23 mouse cellular contexts compared by ENCODE assay signal in genomic region chr6:31591676-31592075, GRCm38 (mm10). TPM values are rescaled to one million over a fixed set of nuclear protein-coding genes. Genes with fewer than 3 reads are reported as not detected.
DNase-seq lines count a peak whose midpoint lies in the region; ATAC-seq and TF ChIP-seq lines count a peak whose summit lies in the region.
"Had no signal": no experiment of that assay in that cellular context is flagged by ENCODE, and none has a peak within 500 bp of the region (broad histone marks: within the 10 kb centered on the region; RNA-seq: fewer than 3 reads in every experiment).

No protein-coding gene starts in this region.

- ATAC-seq in midbrain, postnatal 0 days (ENCODE audit: low FRiP score): no peak
- no peak for ATAC-seq in liver, embryonic 15.5 days (ENCODE audit: insufficient read depth)
- ATAC-seq: CD4-positive, CD25-positive, alpha-beta regulatory T cell, adult 4 months; forebrain, embryonic 16.5 days had no signal

- no peaks in the 10 kb centered on the region; the same call in 1 of the 2 replicates for H3K36me3 ChIP-seq in heart, adult 2 months (ENCODE audit: control insufficient read depth, insufficient read depth, low read length)
- no peaks in the 10 kb centered on the region for H3K36me3 ChIP-seq in midbrain, embryonic 10.5 days
- no peaks in the 10 kb centered on the region for H3K36me3 ChIP-seq in midbrain, postnatal 0 days (ENCODE audit: insufficient read depth, low read length)
- H3K36me3 ChIP-seq in liver, embryonic 15.5 days (replicated peaks): no peaks in the 10 kb centered on the region
- H3K36me3 ChIP-seq: embryonic facial prominence, embryonic 15.5 days; hindbrain, embryonic 15.5 days; limb, embryonic 10.5 days; neural tube, embryonic 12.5 days had no signal

- H3K27me3 ChIP-seq in heart, adult 2 months (ENCODE audit: control insufficient read depth, insufficient read depth, low read length): no peaks in the 10 kb centered on the region
- no peaks in the 10 kb centered on the region for H3K27me3 ChIP-seq in midbrain, embryonic 10.5 days (ENCODE audit: low read depth, poor library complexity, severe bottlenecking)
- no peaks in the 10 kb centered on the region for H3K27me3 ChIP-seq in midbrain, postnatal 0 days (ENCODE audit: insufficient read depth, low read length)
- H3K27me3 ChIP-seq in liver, embryonic 15.5 days: no peaks in the 10 kb centered on the region
- H3K27me3 ChIP-seq: embryonic facial prominence, embryonic 15.5 days; hindbrain, embryonic 15.5 days; megakaryocyte, embryonic 14.5 days; neural tube, embryonic 12.5 days had no signal

- intact Hi-C loops in heart, adult 2 months (cut with DNase I): loop anchor here (2.0 to 5.0 kb wide), 3 partner anchors 25 to 51 kb away; no protein-coding TSS in a partner anchor
- intact Hi-C loops in heart, postnatal 14 days (cut with DNase I): no loop called here

- no peaks in the 10 kb centered on the region for H3K79me2 ChIP-seq in heart, adult 2 months (replicated peaks; ENCODE audit: control insufficient read depth, insufficient read depth, low read length)

- peaks cover 23% of the 10 kb centered on the region for H3K4me1 ChIP-seq in heart, adult 2 months (ENCODE audit: control insufficient read depth, insufficient read depth, low read length)
- peaks cover 28% of the 10 kb centered on the region for H3K4me1 ChIP-seq in midbrain, embryonic 10.5 days
- peaks cover 5% of the 10 kb centered on the region for H3K4me1 ChIP-seq in midbrain, postnatal 0 days (ENCODE audit: insufficient read depth, low read length)
- H3K4me1 ChIP-seq in liver, embryonic 15.5 days (replicated peaks): peaks cover 75% of the 10 kb centered on the region

- no peak for TF ChIP-seq CTCF in heart, adult 2 months (IDR thresholded peaks at IDR 0.05)
- no peak for TF ChIP-seq CTCF in midbrain, postnatal 0 days (IDR thresholded peaks at IDR 0.05)

- TF ChIP-seq POLR2A in heart, adult 2 months (IDR thresholded peaks at IDR 0.05; ENCODE audit: insufficient read depth, low read depth, low read length): no peak

- peak overlapping the region; percentile 84 for H3K27ac ChIP-seq in heart, adult 2 months
- peak overlapping the region; percentile 38; the same call in 1 of the 2 replicates for H3K27ac ChIP-seq in midbrain, embryonic 10.5 days (replicated peaks)
- H3K27ac ChIP-seq in midbrain, postnatal 0 days (ENCODE audit: low read depth, low read length): no peak overlapping the region
- H3K27ac ChIP-seq in liver, embryonic 15.5 days (replicated peaks): peak overlapping the region; percentile 84
- H3K27ac ChIP-seq: embryonic facial prominence, embryonic 15.5 days; hindbrain, embryonic 15.5 days; limb, embryonic 10.5 days; neural tube, embryonic 12.5 days had no signal

- 82% methylated on average over 3 of the region's 3 CpGs for WGBS in heart, adult 2 months
- WGBS in midbrain, embryonic 10.5 days: 81% methylated on average over 3 of the region's 3 CpGs
- 81% methylated on average over 3 of the region's 3 CpGs for WGBS in midbrain, postnatal 0 days
- WGBS in liver, embryonic 15.5 days (ENCODE audit: insufficient replicate concordance): 60% methylated on average over 3 of the region's 3 CpGs

- no peak overlapping the region for H3K9ac ChIP-seq in heart, adult 2 months (ENCODE audit: low read depth, low read length)
- no peak overlapping the region for H3K9ac ChIP-seq in midbrain, postnatal 0 days (replicated peaks; ENCODE audit: low read length, poor library complexity, severe bottlenecking)
- H3K9ac ChIP-seq in liver, embryonic 15.5 days: peak overlapping the region; percentile 30; the same call in 1 of the 2 replicates
- H3K9ac ChIP-seq: embryonic facial prominence, embryonic 15.5 days; hindbrain, embryonic 15.5 days; neural tube, embryonic 12.5 days had no signal

- H3K9me3 ChIP-seq in midbrain, embryonic 10.5 days (replicated peaks): no peaks in the 10 kb centered on the region
- no peaks in the 10 kb centered on the region for H3K9me3 ChIP-seq in midbrain, postnatal 0 days (ENCODE audit: low read length)
- H3K9me3 ChIP-seq in liver, embryonic 15.5 days (replicated peaks): no peaks in the 10 kb centered on the region
- H3K9me3 ChIP-seq: embryonic facial prominence, embryonic 15.5 days; hindbrain, embryonic 15.5 days; limb, embryonic 10.5 days; neural tube, embryonic 12.5 days had no signal

- TF ChIP-seq EP300 in heart, adult 2 months (IDR thresholded peaks at IDR 0.05; ENCODE audit: insufficient read depth, low read depth, low read length): no peak

- H3K4me3 ChIP-seq in heart, adult 2 months: no peak overlapping the region
- H3K4me3 ChIP-seq in midbrain, embryonic 10.5 days: no peak overlapping the region
- no peak overlapping the region for H3K4me3 ChIP-seq in midbrain, postnatal 0 days (ENCODE audit: low read depth, low read length)
- H3K4me3 ChIP-seq in liver, embryonic 15.5 days (replicated peaks): no peak overlapping the region
- H3K4me3 ChIP-seq: embryonic facial prominence, embryonic 15.5 days; hindbrain, embryonic 15.5 days; limb, embryonic 10.5 days; neural tube, embryonic 12.5 days had no signal

- H3K4me2 ChIP-seq in midbrain, postnatal 0 days (ENCODE audit: low read depth, low read length, poor library complexity, severe bottlenecking): no peak overlapping the region
- H3K4me2 ChIP-seq in liver, embryonic 15.5 days: peak overlapping the region; percentile 46; the same call in 1 of the 2 replicates
- H3K4me2 ChIP-seq: embryonic facial prominence, embryonic 15.5 days; hindbrain, embryonic 15.5 days; neural tube, embryonic 12.5 days had no signal

- no peak for DNase-seq in heart, adult 2 months
- DNase-seq in heart, postnatal 14 days: no peak
- no peak for DNase-seq in midbrain, embryonic 10.5 days (ENCODE audit: low spot score)
- DNase-seq in midbrain, postnatal 0 days (ENCODE audit: low spot score): no peak
- no peak for DNase-seq in cerebellum, adult 18-20 months
- DNase-seq in cerebellum, postnatal 10 days: no peak
- DNase-seq: adrenal gland, postnatal 36 days; cerebellum, adult 11-12 months; gastrocnemius, postnatal 25 days; kidney, adult 9 months; kidney, postnatal 14 days; lung, postnatal 36 days; midbrain, embryonic 14.5 days; thymus, adult 2 months; thymus, postnatal 4 days had no signal

RNA-seq across cellular contexts. Expression of gene Podxl, which starts 27.9 kb away (rescaled TPM):
- 10 to 100 TPM; 71.6 to 90.9 TPM for total RNA-seq in heart, adult 2 months (2021)
- 53.8 and 99.2 TPM in 2 replicates for polyA plus RNA-seq in heart, adult 2 months (2012; rRNA removed)
- 10 to 100 TPM; 87.5 to 88.3 TPM for total RNA-seq in heart, postnatal 14 days (2021)
- polyA plus RNA-seq in midbrain, embryonic 10.5 days (2016; fragmentation: Nextera tagmentation; extraction: Ambion mirVana): 19.7 and 22.4 TPM in 2 replicates
- total RNA-seq in midbrain, postnatal 0 days (2014; rRNA removed): 15.1 and 16.3 TPM in 2 replicates
- 5.7 and 6.0 TPM in 2 replicates for polyA plus RNA-seq in midbrain, postnatal 0 days (2015; fragmentation: Nextera tagmentation; extraction: Ambion mirVana)
- polyA plus RNA-seq in liver, embryonic 15.5 days (2015; fragmentation: Nextera tagmentation; extraction: Ambion mirVana): 5.1 and 5.8 TPM in 2 replicates
- polyA plus RNA-seq: CD4-positive, CD25-positive, alpha-beta regulatory T cell, adult 4 months had no signal
